Mouse (Mus musculus) megakaryocyte, embryonic 14.5 days (primary cell): ENCODE measurements around the gene Myt1. TPM values are rescaled to one million over a fixed set of nuclear protein-coding genes. Genes with fewer than 3 reads are reported as not detected.

Experiments used
- H3K27me3 ChIP-seq: replicated peaks from 2 replicates; pipeline ENCODE3; 2012; ENCODE audit warnings: inconsistent platforms
- H3K36me3 ChIP-seq: replicated peaks from 2 replicates; pipeline ENCODE3; 2012; ENCODE audit warnings: low read length, inconsistent platforms, mixed read lengths
- H3K4me1 ChIP-seq: 2 replicates; pipeline ENCODE4 v1.6.1; 2012; ENCODE audit warnings: inconsistent platforms
- H3K4me3 ChIP-seq: replicated peaks from 2 replicates; pipeline ENCODE3; 2012; ENCODE audit warnings: moderate library complexity, mild to moderate bottlenecking, inconsistent platforms
- H3K9me3 ChIP-seq: 2 replicates; pipeline ENCODE4 v1.6.1; 2012; ENCODE audit warnings: inconsistent platforms
- FLI1 ChIP-seq: IDR thresholded peaks from 2 replicates; pipeline ENCODE4 v1.6.1; 2012; ENCODE audit warnings: low read length, inconsistent platforms, mixed read lengths
- GATA1 ChIP-seq: IDR thresholded peaks from 3 replicates; pipeline ENCODE4 v1.6.1; 2012; ENCODE audit warnings: mixed read lengths, low read length, inconsistent platforms, borderline replicate concordance
- polyA plus RNA-seq: library from polyadenylated mRNA; stranded (reverse); fragments of >175 nt; gene quantifications from 2 replicates; pipeline ENCODE4 v1.2.3, GENCODE M21; 2012; ENCODE audit warnings: low replicate concordance; ENCODE audit not compliant: insufficient read depth

The Myt1 gene
- polyA plus RNA-seq = not detected in 2 replicates

GRCm38 (mm10) chr2:181763006-181763830 lies at the start of gene Myt1:
Gene Myt1, plus strand, starts transcription at chr2:181763332.
- no peak within 1 kb of the TSS for H3K4me3 ChIP-seq
- H3K36me3 ChIP-seq = no peaks in the 10 kb centered on the region
- no peak for TF ChIP-seq GATA1
- no peak for TF ChIP-seq FLI1
- H3K4me1 ChIP-seq = peaks cover 4% of the 10 kb centered on the region; the same call in 1 of the 2 replicates
- no peaks in the 10 kb centered on the region for H3K9me3 ChIP-seq
- peaks cover 30% of the 10 kb centered on the region for H3K27me3 ChIP-seq

- TF ChIP-seq FLI1 (no peak), GATA1 (no peak)
- H3K9me3 ChIP-seq = no peaks in the 10 kb centered on the region
- no peaks in the 10 kb centered on the region for H3K36me3 ChIP-seq
- H3K4me3 ChIP-seq = no peak overlapping the region
- peaks cover 18% of the 10 kb centered on the region for H3K4me1 ChIP-seq
- H3K27me3 ChIP-seq = peaks cover 48% of the 10 kb centered on the region
These were observed 49.4 kb upstream of the Myt1 start for GRCm38 (mm10) chr2:181713749-181714148.

GRCm38 (mm10) chr2:181714903-181715326 lies 48.2 kb upstream of the Myt1 start, which contains the start of gene Oprl1:
Gene Oprl1, plus strand, starts transcription at chr2:181715016.
- Histone ChIP-seq H3K4me3 (peak within 1 kb of the TSS; percentile 11), H3K36me3 (no peaks in the 10 kb centered on the region), H3K27me3 (peaks cover 55% of the 10 kb centered on the region), H3K9me3 (no peaks in the 10 kb centered on the region), H3K4me1 (peaks cover 14% of the 10 kb centered on the region)
- TF ChIP-seq GATA1 (no peak), FLI1 (no peak)

DNA sequence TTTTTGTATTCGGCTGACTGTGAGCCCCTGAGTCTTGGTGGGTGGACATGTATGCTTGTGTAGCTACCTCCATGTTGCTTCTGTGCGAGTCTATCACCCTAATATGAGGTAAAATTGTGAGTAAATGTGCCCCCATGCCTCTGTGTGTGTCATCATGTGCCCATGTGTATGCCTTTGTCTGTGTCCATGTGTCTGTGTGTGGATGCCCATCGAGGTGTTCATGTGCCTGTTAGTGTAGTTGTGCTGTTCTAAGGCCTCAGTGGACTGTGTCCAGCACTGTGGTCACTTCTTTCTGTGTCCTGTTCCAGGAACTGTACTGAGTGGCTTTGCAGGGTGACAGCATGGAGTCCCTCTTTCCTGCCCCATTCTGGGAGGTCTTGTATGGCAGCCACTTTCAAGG lies 47.8 kb upstream of the Myt1 start:
- TF ChIP-seq FLI1 (no peak), GATA1 (no peak)
- Histone ChIP-seq H3K9me3 (no peaks in the 10 kb centered on the region), H3K4me3 (no peak overlapping the region), H3K27me3 (peaks cover 57% of the 10 kb centered on the region), H3K36me3 (no peaks in the 10 kb centered on the region), H3K4me1 (peaks cover 14% of the 10 kb centered on the region)

DNA sequence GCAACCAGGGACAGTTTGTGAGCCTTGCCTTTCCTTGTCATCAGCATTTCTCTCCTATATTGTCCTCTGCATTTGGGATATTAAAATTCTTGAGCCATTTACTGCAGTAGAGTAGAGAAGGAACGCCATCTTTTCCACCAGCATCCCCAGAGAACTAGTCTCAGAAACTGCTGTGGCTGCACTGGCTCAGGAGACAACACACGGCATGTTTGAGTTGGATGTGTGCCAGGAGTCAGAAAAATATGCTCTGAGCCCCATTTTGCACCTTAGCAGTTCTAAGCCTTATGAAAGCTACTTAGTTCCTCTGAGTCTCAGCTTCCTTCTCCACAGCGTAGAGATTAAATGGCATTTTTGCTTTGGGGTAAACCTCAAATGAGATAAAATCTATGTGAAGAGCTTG lies 46.1 kb upstream of the Myt1 start:
- Histone ChIP-seq H3K27me3 (peaks cover 57% of the 10 kb centered on the region), H3K9me3 (no peaks in the 10 kb centered on the region), H3K4me3 (no peak overlapping the region), H3K4me1 (peaks cover 14% of the 10 kb centered on the region), H3K36me3 (no peaks in the 10 kb centered on the region)
- no peak for TF ChIP-seq GATA1
- TF ChIP-seq FLI1 = no peak

GRCm38 (mm10) chr2:181720061-181720460 lies 43.1 kb upstream of the Myt1 start:
- TF ChIP-seq FLI1 = no peak
- no peak for TF ChIP-seq GATA1
- no peaks in the 10 kb centered on the region for H3K9me3 ChIP-seq
- peaks cover 40% of the 10 kb centered on the region for H3K27me3 ChIP-seq
- H3K4me3 ChIP-seq = no peak overlapping the region
- H3K36me3 ChIP-seq = no peaks in the 10 kb centered on the region
- H3K4me1 ChIP-seq = peaks cover 6% of the 10 kb centered on the region

DNA sequence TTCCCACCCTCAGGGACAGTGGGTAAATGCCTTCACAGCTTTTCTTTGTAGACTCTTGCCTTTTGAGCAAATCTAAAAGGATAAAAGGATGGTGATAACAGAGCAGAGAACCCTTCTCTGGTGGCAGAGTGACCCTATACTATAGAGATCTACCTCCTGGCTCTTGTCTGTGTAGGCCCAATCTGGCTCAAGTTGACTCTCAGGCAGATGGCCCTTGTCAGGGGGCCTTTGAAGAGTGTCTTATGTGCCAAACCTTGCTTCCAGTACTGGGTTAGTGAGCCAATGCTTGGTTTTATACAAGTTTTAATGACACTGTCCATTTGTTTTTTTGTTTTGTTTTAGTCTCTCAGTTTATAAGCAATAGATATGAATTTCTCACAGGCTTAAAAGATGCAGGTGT lies 41.9 kb upstream of the Myt1 start:
- Histone ChIP-seq H3K4me1 (no peaks in the 10 kb centered on the region; the same call in 1 of the 2 replicates), H3K4me3 (no peak overlapping the region), H3K27me3 (peaks cover 34% of the 10 kb centered on the region), H3K36me3 (no peaks in the 10 kb centered on the region), H3K9me3 (no peaks in the 10 kb centered on the region)
- TF ChIP-seq FLI1 (no peak), GATA1 (no peak)

GRCm38 (mm10) chr2:181722213-181722612 lies 40.9 kb upstream of the Myt1 start:
- H3K4me3 ChIP-seq = no peak overlapping the region

DNA sequence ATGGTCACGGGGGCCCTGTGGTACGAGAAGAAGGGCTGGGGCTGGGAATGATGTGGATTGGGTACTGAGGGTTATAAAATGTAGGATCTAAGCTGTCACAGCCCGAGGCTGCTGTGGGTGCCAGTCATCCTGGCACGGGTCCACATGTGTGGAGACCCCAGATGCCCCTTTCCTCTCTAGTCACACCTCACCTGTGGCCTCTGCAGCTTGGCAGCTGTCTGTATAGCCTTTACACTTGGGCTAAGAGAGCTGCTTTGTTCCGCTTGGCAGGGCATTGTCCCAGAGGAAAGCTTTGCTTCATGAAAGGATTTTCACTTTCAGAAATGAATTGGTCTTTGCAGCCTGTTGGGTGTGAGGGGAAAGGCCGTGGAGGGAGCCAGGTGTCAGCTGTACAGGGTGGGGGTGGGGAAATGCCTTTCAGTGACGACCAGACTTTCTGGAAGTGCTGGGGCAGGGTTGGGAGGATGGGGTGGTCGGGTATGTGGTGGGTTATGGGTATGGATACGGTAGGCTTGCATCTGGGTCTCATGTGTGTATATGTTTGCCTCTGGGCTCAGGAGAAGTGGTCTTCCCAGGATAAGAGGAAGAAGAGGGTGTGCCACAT lies 35.4 kb upstream of the Myt1 start:
- no peak overlapping the region for H3K4me3 ChIP-seq
- H3K9me3 ChIP-seq = no peaks in the 10 kb centered on the region
- H3K4me1 ChIP-seq = no peaks in the 10 kb centered on the region; the same call in 1 of the 2 replicates
- peaks cover 22% of the 10 kb centered on the region for H3K27me3 ChIP-seq
- H3K36me3 ChIP-seq = no peaks in the 10 kb centered on the region
- TF ChIP-seq FLI1 (no peak), GATA1 (no peak)

More at GRCm38 (mm10) chr2:181722213-181722612, 40.9 kb upstream of the Myt1 start:
- no peaks in the 10 kb centered on the region for H3K9me3 ChIP-seq
- no peaks in the 10 kb centered on the region; the same call in 1 of the 2 replicates for H3K4me1 ChIP-seq
- TF ChIP-seq GATA1 (no peak), FLI1 (no peak)
- no peaks in the 10 kb centered on the region for H3K36me3 ChIP-seq
- H3K27me3 ChIP-seq = peaks cover 28% of the 10 kb centered on the region

- Histone ChIP-seq H3K27me3 (peaks cover 19% of the 10 kb centered on the region), H3K36me3 (no peaks in the 10 kb centered on the region), H3K9me3 (0 out of 2 replicates have a peak, but pooled peaks cover 4% of the 10 kb centered on the region), H3K4me1 (no peaks in the 10 kb centered on the region), H3K4me3 (no peak overlapping the region)
- TF ChIP-seq FLI1 (no peak), GATA1 (no peak)
These were observed 33.1 kb upstream of the Myt1 start for GRCm38 (mm10) chr2:181730051-181730450.
